Mouse (Mus musculus) ZHBTc4 (cell line): ENCODE measurements around the gene Tlr11.
A peak's percentile ranks its signal among the peaks of the same experiment; 100 is the strongest.

Experiments used
- DNase-seq: peaks from one replicate; pipeline ENCODE4 v3.0.0-alpha.2; 2011; ENCODE audit warnings: low read depth, low spot score

The Tlr11 gene

GRCm38 (mm10) chr14:50357593-50357992, at the start of gene Tlr11:
TSS of gene Tlr11 (plus strand) at chr14:50357914.
- DNase-seq: no peak

DNA sequence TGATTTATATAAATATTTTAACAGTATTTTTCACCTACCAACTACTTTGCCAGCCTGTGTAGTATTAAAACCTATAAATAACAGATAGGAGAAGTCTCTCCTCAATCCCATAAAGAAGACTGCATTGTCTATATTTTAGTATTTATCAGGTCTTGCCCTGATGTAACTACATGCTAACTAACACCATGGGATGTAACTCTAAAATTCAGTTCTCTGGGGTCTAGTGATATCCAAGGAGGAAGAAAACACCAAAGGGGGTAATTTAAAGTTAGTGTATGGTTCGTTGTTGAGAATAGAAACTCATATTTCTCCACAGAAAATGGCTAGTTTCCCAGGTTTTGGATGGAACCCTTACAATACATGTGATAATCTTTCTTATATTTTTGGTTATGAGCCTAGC, 31.1 kb upstream of the Tlr11 start, which contains the start of gene Olfr734:
TSS of gene Olfr734 (minus strand) at position 101 of the 400 bp plus-strand sequence.
- DNase-seq: no peak

GRCm38 (mm10) chr14:50348796-50349195, 8.9 kb upstream of the Tlr11 start, which contains the start of gene Olfr735:
TSS of gene Olfr735 (minus strand) at chr14:50348872.
- no peak for DNase-seq

DNA sequence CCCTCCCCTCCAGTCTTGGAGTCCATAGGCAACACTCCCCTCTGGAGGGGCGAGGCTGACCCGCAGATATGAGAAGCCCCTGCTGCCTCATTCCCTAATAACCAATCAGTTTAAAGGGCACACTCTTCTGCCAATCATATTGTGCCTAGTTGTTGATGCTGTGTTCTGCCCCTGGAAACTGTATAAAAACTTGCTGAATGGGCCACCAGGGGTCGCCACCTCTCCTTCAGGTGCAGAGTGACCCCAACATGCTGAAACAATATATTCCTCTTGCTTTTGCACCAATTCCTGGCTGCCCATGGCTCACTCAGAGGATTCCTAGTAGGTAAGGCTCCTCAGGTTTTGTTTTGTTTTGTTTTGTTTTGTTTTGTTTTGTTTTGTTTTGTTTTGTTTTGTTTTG, 5.3 kb upstream of the Tlr11 start:
- DNase-seq: peak; percentile 73

GRCm38 (mm10) chr14:50356725-50357124, 989 bp upstream of the Tlr11 start:
- no peak for DNase-seq

DNA sequence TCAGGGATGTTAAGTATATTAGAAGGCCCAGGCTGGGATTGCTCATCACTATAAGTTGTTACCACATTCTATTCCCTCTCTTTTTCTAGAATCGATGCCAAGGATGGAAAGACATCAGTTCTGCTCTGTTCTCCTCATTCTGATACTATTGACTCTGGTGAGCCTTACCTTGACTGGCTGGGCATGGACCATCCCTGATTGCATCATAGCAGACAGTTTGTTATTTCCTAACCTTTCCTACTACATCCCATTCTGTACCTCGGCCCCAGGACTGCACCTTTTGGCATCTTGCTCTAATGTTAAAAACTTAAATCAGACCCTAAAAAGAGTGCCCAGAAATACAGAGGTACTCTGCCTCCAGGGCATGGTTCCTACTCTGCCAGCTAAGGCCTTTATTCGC, 2.8 kb downstream of the Tlr11 start:
- DNase-seq: no peak

GRCm38 (mm10) chr14:50363561-50363960, 5.8 kb downstream of the Tlr11 start:
- no peak for DNase-seq

GRCm38 (mm10) chr14:50380863-50381262, 23.1 kb downstream of the Tlr11 start, which contains the start of gene Olfr736:
TSS of gene Olfr736 (plus strand) at chr14:50381163.
- no peak for DNase-seq

DNA sequence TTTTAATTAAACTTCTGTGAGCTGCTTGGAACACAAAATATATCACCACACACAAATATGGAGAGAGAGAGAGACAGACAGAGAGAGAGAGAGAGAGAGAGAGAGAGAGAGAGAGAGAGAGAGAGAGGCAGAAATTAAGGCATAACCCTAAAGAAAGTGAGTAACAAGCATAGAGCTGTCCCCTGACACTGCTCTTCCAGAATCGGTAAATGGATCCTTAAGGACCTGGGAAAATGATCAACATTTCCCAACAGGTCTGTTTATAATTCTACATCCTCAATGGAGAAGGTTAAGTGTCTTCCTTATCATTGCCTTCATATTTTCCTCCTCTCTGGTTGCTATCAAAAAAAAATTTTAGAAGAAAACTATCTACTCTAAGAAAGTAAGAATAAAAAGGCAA, 49.6 kb downstream of the Tlr11 start, which contains the start of gene Olfr738:
TSS of gene Olfr738 (plus strand) at position 301 of the 400 bp plus-strand sequence.
- no peak for DNase-seq
